Mouse (Mus musculus) hindbrain, embryonic 12.5 days (tissue): ENCODE measurements around the gene Bloc1s5. TPM values are rescaled to one million over a fixed set of nuclear protein-coding genes. Genes with fewer than 3 reads are reported as not detected.

Experiments used
- ATAC-seq: fragments of 200-750 bp; cut with Nextera tagmentation; 2 replicates; pipeline ENCODE4 v1.8.0; 2017; ENCODE audit warnings: moderate TSS enrichment; ENCODE audit not compliant: low FRiP score
- H3K27ac ChIP-seq: fragments of 300-500 bp; sonication (generic); 2 replicates; pipeline ENCODE4 v1.5.1; 2016; ENCODE audit warnings: mild to moderate bottlenecking
- H3K27me3 ChIP-seq: fragments of 300-500 bp; sonication (generic); 2 replicates; pipeline ENCODE4 v1.6.1; 2016; ENCODE audit warnings: mild to moderate bottlenecking
- H3K36me3 ChIP-seq: fragments of 300-500 bp; sonication (generic); 2 replicates; pipeline ENCODE4 v1.6.1; 2016; ENCODE audit warnings: mild to moderate bottlenecking
- H3K4me1 ChIP-seq: fragments of 300-500 bp; sonication (generic); 2 replicates; pipeline ENCODE4 v1.6.1; 2016
- H3K4me2 ChIP-seq: fragments of 300-500 bp; sonication (generic); replicated peaks from 2 replicates; pipeline ENCODE4 v1.6.1; 2016; ENCODE audit warnings: mild to moderate bottlenecking
- H3K4me3 ChIP-seq: fragments of 300-500 bp; sonication (generic); 2 replicates; pipeline ENCODE4 v1.5.1; 2016; ENCODE audit warnings: mild to moderate bottlenecking
- H3K9ac ChIP-seq: fragments of 300-500 bp; sonication (generic); 2 replicates; pipeline ENCODE4 v1.6.1; 2016; ENCODE audit warnings: mild to moderate bottlenecking, moderate library complexity
- H3K9me3 ChIP-seq: fragments of 300-500 bp; sonication (generic); replicated peaks from 2 replicates; pipeline ENCODE4 v1.6.1; 2016; ENCODE audit warnings: mild to moderate bottlenecking
- WGBS: fragments of 180-500 bp; shearing (Covaris S2); methylation state at CpG from one replicate; pipeline ENCODE4 v1.1.7; 2016; 5-methylcytosine and 5-hydroxymethylcytosine counted together
- polyA plus RNA-seq: library from polyadenylated mRNA; unstranded; fragments of >200 nt; fragmentation: Nextera tagmentation; extraction: Ambion mirVana; gene quantifications from 2 replicates; pipeline ENCODE4 v1.2.1, GENCODE M21; 2016

Bloc1s5 gene
- polyA plus RNA-seq, 1 experiment from 2014 or later, result 24.7 TPM

DNA sequence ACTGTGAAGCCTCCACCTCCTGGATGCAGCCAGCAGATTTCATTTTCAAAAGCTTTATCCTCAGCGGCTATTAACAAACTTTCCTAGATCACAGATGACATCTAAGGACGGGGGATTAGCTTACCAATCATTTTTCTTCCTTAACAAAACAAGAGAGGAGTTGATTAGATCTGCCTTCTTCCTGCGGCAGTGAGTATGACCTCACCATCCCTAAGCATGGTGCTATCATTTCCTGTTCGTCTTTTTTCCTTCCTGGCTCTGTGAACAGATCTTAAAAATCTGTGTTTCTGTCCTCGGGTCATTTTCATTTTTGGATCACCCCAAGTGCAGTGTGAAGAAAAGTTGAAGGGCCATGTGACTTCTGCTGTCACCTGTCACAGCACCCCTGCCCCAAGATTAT lies 20.6 kb downstream of the Bloc1s5 start:
- Histone ChIP-seq H3K27me3 (no peaks in the 10 kb centered on the region), H3K4me3 (no peak overlapping the region), H3K36me3 (peaks cover 33% of the 10 kb centered on the region), H3K9ac (no peak overlapping the region), H3K9me3 (no peaks in the 10 kb centered on the region), H3K4me2 (no peak overlapping the region), H3K27ac (no peak overlapping the region), H3K4me1 (no peaks in the 10 kb centered on the region)
- WGBS, result 83% methylated on average over 5 of the region's 5 CpGs
- no peak for ATAC-seq

DNA sequence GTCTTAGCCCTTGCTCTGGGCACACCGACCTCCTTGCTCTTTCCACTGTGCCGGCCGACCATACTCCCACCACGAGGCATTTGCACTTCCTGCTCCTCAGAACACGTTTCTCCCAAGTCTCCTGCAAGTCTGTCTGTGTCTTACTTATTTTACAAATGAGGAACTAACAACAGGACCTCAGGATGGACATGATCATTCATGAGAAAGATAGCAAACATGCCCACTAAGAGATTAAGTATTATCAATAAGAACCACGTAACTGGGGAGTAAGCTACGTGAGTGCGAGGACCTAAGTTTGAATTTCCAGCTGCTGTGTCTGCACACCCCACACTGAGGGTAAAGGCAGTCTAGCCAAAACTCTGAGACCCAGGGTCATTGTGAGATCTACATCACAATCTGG lies 21.3 kb downstream of the Bloc1s5 start:
- H3K27ac ChIP-seq, result no peak overlapping the region
- H3K4me3 ChIP-seq, result no peak overlapping the region
- ATAC-seq, result no peak
- peaks cover 33% of the 10 kb centered on the region for H3K36me3 ChIP-seq
- H3K9me3 ChIP-seq, result no peaks in the 10 kb centered on the region
- 87% methylated on average over 8 of the region's 8 CpGs for WGBS
- H3K4me2 ChIP-seq, result no peak overlapping the region
- H3K27me3 ChIP-seq, result no peaks in the 10 kb centered on the region
- no peaks in the 10 kb centered on the region for H3K4me1 ChIP-seq
- no peak overlapping the region for H3K9ac ChIP-seq

DNA sequence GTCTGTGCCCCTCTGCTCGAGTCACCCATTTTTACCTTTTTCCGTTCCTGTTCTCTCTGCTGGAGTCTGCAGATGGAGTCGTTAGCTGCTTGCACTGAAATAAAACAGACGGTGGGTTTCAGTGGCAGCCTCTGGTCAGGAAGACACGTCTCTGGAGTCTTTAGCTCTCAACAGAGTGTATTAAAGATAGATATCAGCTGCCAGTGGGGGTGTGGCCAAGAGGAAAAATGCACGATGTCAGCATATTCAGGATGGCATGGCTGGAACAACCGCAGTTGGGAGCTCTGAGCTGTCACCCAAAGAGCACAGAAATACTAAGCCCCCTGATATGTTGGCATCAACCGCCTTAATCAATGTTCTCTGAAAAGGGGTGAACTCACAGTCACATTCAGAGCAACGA lies 22.3 kb downstream of the Bloc1s5 start:
- no peaks in the 10 kb centered on the region for H3K27me3 ChIP-seq
- no peak overlapping the region for H3K27ac ChIP-seq
- no peak for ATAC-seq
- H3K9ac ChIP-seq, result no peak overlapping the region
- no peaks in the 10 kb centered on the region for H3K9me3 ChIP-seq
- WGBS, result 93% methylated on average over 9 of the region's 9 CpGs
- H3K4me2 ChIP-seq, result no peak overlapping the region
- peaks cover 33% of the 10 kb centered on the region for H3K36me3 ChIP-seq
- no peaks in the 10 kb centered on the region for H3K4me1 ChIP-seq
- no peak overlapping the region for H3K4me3 ChIP-seq

DNA sequence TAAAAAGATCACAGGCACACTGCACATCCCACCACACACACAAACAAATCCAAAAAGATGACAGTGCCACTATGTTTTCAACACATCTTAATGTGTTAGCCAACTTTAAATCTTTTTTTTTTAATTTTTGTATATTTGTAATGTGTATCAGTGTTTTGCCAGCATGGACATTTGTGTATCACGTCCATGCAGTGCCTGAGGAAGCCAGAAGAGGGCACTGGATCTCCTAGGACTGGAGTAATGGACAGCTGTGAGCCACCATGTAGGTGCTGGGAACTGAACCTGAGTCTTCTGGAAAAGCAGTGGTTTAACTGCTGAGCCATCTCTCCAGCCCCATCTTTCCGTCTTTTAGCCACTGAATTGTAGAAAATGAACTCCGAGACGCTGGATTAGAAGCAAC lies 22.7 kb downstream of the Bloc1s5 start:
- no peak overlapping the region for H3K27ac ChIP-seq
- no peaks in the 10 kb centered on the region for H3K27me3 ChIP-seq
- no peaks in the 10 kb centered on the region for H3K4me1 ChIP-seq
- no peak for ATAC-seq
- no peak overlapping the region for H3K9ac ChIP-seq
- no peak overlapping the region for H3K4me3 ChIP-seq
- WGBS, result 95% methylated on average over 4 of the region's 4 CpGs
- H3K9me3 ChIP-seq, result no peaks in the 10 kb centered on the region
- no peak overlapping the region for H3K4me2 ChIP-seq
- peaks cover 31% of the 10 kb centered on the region for H3K36me3 ChIP-seq

DNA sequence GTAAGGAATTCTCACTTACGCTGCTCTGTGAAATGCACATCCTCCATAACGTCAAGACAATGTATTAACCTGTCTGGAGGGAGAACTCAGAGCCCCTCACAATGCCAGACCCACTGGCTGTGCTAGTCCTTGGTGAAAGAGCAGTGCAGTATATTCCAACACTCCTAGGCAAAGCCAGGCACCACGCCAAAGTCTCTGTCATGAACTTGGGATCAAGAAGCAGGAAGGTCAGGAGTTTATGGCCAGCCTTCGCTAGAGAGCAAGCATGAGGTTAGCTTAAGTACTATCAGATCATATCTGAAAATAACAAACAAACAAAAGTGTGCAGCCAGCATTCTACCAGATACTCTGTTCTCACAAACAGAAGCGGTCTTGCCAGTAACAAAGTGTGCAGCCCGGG lies 24.6 kb downstream of the Bloc1s5 start:
- H3K9me3 ChIP-seq, result no peaks in the 10 kb centered on the region
- no peak overlapping the region for H3K4me3 ChIP-seq
- H3K4me1 ChIP-seq, result no peaks in the 10 kb centered on the region
- no peaks in the 10 kb centered on the region for H3K27me3 ChIP-seq
- WGBS, result 92% methylated on average over 6 of the region's 6 CpGs
- peaks cover 23% of the 10 kb centered on the region for H3K36me3 ChIP-seq
- ATAC-seq, result no peak
- no peak overlapping the region for H3K27ac ChIP-seq
- no peak overlapping the region for H3K9ac ChIP-seq
- no peak overlapping the region for H3K4me2 ChIP-seq

DNA sequence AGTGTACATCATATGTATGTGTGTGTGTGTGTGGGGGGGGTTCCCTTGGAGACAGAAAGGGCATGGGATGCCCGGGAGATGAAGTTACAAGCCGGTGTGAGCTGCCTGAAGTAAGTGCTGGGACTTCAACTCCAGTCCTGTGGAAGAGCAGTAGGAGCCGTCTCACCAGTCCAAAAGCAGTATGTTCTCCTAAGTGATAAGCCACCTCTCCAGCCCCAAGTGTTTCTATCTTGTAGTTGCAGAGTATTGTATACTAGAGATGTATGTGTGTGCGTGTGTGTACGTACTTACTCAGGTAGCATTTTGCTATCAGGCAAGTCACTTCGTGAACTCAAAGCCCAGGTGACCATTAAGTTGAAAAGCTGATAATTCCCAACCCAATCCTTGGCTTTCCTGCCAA lies 27.8 kb downstream of the Bloc1s5 start:
- peaks cover 18% of the 10 kb centered on the region for H3K36me3 ChIP-seq
- H3K4me2 ChIP-seq, result no peak overlapping the region
- no peak overlapping the region for H3K9ac ChIP-seq
- 91% methylated on average over 6 of the region's 6 CpGs for WGBS
- no peaks in the 10 kb centered on the region for H3K9me3 ChIP-seq
- no peaks in the 10 kb centered on the region for H3K27me3 ChIP-seq
- H3K27ac ChIP-seq, result no peak overlapping the region
- ATAC-seq, result no peak
- no peaks in the 10 kb centered on the region for H3K4me1 ChIP-seq
- H3K4me3 ChIP-seq, result no peak overlapping the region

DNA sequence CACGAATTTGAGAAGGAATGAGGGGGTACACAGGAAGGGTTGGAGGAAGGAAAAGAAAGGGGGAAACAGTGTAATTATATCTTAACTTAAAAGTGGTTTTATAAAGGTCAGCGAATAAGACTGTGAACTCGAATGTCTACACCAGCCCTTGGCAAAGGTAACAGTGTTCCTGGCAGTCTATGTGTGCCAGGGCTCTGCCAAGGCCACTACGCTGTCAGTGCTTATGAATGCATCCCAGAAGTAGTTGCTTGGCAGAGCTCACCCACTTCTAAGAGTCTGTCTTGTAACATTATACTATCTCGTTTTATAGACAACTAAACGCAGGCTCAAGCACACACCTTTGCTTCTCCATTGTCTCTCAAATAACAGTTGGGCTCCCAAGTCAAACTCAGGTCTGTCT lies 29.6 kb downstream of the Bloc1s5 start:
- WGBS, result 89% methylated on average over 6 of the region's 6 CpGs
- no peak overlapping the region for H3K9ac ChIP-seq
- ATAC-seq, result no peak
- no peak overlapping the region for H3K4me2 ChIP-seq
- no peak overlapping the region for H3K27ac ChIP-seq
- H3K4me3 ChIP-seq, result no peak overlapping the region
- no peaks in the 10 kb centered on the region for H3K27me3 ChIP-seq
- H3K36me3 ChIP-seq, result peaks cover 16% of the 10 kb centered on the region; the same call in 1 of the 2 replicates
- H3K4me1 ChIP-seq, result no peaks in the 10 kb centered on the region; the same call in 1 of the 2 replicates
- no peaks in the 10 kb centered on the region for H3K9me3 ChIP-seq

DNA sequence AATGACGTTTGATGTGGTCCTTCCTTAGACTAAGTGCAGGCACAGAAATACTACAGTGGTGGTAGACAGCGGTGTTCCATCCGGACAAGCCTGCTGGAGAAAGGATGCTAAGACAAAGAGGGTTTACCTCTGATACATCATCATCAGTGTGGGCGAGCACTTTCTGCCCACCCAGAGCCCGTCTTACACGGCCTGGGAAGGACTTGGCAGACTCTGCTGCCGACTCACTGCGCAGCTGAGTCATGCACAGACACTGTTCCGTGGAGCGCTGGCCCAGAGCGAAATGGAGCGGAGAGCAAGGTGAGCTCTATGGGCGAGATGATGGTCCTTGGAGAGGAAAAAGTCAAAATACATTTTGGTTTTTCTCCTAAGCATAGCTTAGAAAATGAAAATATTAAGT lies 31.9 kb downstream of the Bloc1s5 start:
- no peak overlapping the region for H3K4me3 ChIP-seq
- no peak overlapping the region for H3K9ac ChIP-seq
- H3K27me3 ChIP-seq, result no peaks in the 10 kb centered on the region
- peaks cover 16% of the 10 kb centered on the region; the same call in 1 of the 2 replicates for H3K36me3 ChIP-seq
- 91% methylated on average over 13 of the region's 13 CpGs for WGBS
- no peak overlapping the region for H3K4me2 ChIP-seq
- H3K27ac ChIP-seq, result peak overlapping the region; percentile 44; the same call in 1 of the 2 replicates
- no peaks in the 10 kb centered on the region for H3K9me3 ChIP-seq
- ATAC-seq, result no peak
- no peaks in the 10 kb centered on the region; the same call in 1 of the 2 replicates for H3K4me1 ChIP-seq

DNA sequence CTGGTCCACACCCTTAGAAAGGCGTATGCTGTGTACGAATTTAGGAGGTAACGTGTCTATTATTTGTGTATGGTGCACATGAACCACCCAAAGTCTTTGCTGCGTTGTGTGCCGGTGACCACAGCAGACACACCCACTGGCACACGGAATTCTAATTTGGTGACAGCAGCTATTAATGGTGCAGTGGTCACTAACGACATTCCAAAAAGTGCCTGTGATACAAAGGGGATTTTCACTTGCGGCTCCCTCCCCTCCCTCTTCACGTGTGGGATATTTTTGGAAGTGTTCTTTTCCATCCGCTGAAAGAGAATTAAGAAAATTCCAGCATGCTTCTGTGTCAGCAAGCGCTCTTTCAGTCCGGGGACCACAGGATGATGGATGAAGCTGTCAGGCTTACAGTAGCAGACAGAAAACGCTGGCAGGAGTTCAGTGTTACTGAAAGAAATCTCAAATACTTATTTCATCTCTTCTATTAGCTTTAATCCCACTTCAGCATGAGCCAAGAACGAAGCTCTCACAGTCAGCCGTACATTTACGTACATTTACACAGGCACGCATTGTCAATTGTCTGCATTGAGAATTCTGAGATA lies 32.6 kb downstream of the Bloc1s5 start:
- Histone ChIP-seq H3K27ac (peak overlapping the region; percentile 44; the same call in 1 of the 2 replicates), H3K27me3 (no peaks in the 10 kb centered on the region), H3K9ac (no peak overlapping the region), H3K9me3 (no peaks in the 10 kb centered on the region), H3K4me2 (no peak overlapping the region), H3K4me1 (no peaks in the 10 kb centered on the region; the same call in 1 of the 2 replicates), H3K36me3 (peaks cover 16% of the 10 kb centered on the region; the same call in 1 of the 2 replicates), H3K4me3 (no peak overlapping the region)
- WGBS, result 67% methylated on average over 17 of the region's 17 CpGs
- ATAC-seq, result no peak

DNA sequence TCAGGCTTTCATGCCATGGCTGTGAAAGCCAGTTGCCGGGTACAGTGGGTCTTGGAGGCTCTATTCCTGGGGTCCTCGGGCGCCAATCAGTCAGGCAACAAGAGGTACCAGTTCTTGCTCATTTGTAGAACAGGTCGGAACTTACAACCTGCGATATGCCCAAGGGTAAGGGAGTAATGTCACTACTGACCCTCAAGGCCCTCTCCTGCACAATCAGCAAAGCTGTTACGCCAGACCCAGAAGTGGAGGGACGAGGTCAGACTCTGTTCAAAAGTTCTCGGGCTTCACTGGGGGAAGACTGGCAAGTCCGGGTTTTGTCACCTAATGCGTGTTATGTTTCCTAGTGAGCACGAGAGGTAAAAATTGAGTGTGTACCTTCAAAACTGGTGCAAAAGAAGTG lies 34.1 kb downstream of the Bloc1s5 start:
- WGBS, result 88% methylated on average over 11 of the region's 11 CpGs
- Histone ChIP-seq H3K9me3 (no peaks in the 10 kb centered on the region), H3K4me3 (no peak overlapping the region), H3K36me3 (peaks cover 13% of the 10 kb centered on the region; the same call in 1 of the 2 replicates), H3K27me3 (no peaks in the 10 kb centered on the region), H3K4me1 (no peaks in the 10 kb centered on the region; the same call in 1 of the 2 replicates), H3K27ac (no peak overlapping the region), H3K9ac (no peak overlapping the region), H3K4me2 (no peak overlapping the region)
- no peak for ATAC-seq

DNA sequence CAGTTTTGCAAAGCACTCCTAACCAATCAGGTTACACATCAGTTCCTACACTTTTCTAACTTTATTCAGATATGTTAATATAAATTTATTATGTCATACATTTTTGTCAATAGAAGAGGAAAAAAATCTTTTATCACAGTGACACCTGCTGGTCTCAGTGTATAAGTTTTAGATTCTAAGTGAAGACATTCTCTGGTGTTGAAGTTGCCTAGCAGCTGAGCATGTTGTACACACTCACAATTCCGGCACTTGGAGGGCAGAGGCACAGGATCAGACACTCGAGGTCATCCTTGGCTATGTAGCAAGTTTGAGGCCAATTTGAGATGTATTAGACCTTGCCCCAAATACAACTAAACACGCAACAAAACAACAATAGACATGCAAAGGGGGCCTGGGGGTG lies 37.8 kb downstream of the Bloc1s5 start:
- H3K27me3 ChIP-seq, result no peaks in the 10 kb centered on the region
- H3K4me3 ChIP-seq, result no peak overlapping the region
- H3K36me3 ChIP-seq, result no peaks in the 10 kb centered on the region
- ATAC-seq, result no peak
- H3K4me1 ChIP-seq, result no peaks in the 10 kb centered on the region; the same call in 1 of the 2 replicates
- H3K9me3 ChIP-seq, result no peaks in the 10 kb centered on the region
- H3K4me2 ChIP-seq, result no peak overlapping the region
- H3K27ac ChIP-seq, result no peak overlapping the region
- 71% methylated on average over 3 of the region's 3 CpGs for WGBS
- no peak overlapping the region for H3K9ac ChIP-seq

DNA sequence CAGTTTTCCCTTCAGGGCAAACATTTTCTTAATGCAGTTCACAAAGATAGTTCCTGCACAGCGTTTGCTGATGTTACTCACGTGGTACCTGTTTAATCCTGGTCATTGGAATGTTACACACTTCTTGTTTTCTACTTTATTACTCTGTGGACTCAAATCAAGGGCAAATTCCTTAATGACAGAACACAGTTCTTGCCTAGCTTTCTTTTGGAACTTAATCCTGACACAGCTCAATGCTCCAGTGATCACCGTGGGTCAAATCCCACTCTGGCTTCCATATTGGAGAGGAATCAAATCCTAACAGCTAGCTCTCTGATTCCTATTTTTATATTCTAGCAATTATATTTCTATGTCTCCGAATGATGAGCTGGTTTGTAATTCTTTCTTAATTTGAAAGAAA lies 38.4 kb downstream of the Bloc1s5 start:
- Histone ChIP-seq H3K27me3 (no peaks in the 10 kb centered on the region), H3K9me3 (no peaks in the 10 kb centered on the region), H3K9ac (no peak overlapping the region), H3K4me2 (no peak overlapping the region), H3K27ac (no peak overlapping the region), H3K4me3 (no peak overlapping the region), H3K4me1 (no peaks in the 10 kb centered on the region; the same call in 1 of the 2 replicates), H3K36me3 (no peaks in the 10 kb centered on the region)
- ATAC-seq, result no peak
- WGBS, result 90% methylated on average over 4 of the region's 4 CpGs

DNA sequence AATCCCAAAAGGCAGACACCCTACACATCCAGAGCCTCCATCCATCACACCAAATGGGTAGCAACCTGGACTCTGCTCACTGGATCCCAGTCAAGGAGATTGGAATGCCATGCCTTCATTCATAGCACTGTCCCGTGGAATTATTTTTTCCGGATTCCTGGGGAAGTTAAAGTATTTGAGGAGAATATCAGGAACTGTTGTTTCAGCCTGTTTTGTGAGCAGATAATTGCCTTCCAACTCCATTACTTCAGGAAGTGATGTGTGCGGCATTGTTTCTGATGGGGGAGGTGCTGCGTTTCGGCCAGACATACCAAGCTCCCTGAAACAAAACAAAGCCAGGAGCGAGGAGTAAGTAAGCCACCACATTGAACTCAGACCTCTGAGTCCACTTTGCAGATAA lies 41.8 kb downstream of the Bloc1s5 start:
- no peak for ATAC-seq
- WGBS, result 59% methylated on average over 6 of the region's 6 CpGs
- Histone ChIP-seq H3K4me3 (no peak overlapping the region), H3K27ac (no peak overlapping the region), H3K9ac (no peak overlapping the region), H3K9me3 (no peaks in the 10 kb centered on the region), H3K27me3 (no peaks in the 10 kb centered on the region), H3K4me2 (no peak overlapping the region), H3K36me3 (no peaks in the 10 kb centered on the region), H3K4me1 (no peaks in the 10 kb centered on the region)
